Comparison of ENCODE assay signal across 20 mouse cellular contexts in the genomic region with DNA sequence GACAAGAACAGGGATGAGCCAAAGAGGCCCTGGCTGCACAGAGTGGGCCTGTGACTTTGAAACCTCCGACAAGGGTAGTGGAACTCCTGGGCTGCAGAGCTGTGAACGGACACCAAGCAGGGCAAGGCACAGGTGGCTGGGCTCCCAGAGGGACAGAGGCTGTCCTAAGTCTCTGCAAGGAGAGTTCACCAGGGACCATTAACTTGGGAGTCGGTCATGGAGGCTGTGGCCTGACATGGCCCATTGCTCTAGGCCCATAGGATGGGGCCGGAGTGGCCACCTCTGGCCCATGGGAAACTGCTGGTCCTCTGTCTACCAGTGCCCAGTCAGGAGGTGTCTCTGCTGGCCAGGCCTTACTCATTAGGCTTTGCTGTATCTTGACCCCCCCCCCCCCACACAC. TPM values are rescaled to one million over a fixed set of nuclear protein-coding genes. Genes with fewer than 3 reads are reported as not detected.
DNase-seq lines count a peak whose midpoint lies in the region; ATAC-seq lines count a peak whose summit lies in the region.
"Had no signal": no experiment of that assay in that cellular context is flagged by ENCODE, and none has a peak within 500 bp of the region (broad histone marks: within the 10 kb centered on the region; RNA-seq: fewer than 3 reads in every experiment).

No protein-coding gene starts in this region.

- no peak overlapping the region for H3K9ac ChIP-seq in kidney, embryonic 15.5 days
- 0 out of 2 replicates have a peak overlapping the region, but pooled peaks have one; percentile 12 for H3K9ac ChIP-seq in neural tube, embryonic 13.5 days
- H3K9ac ChIP-seq: embryonic facial prominence, embryonic 12.5 days; forebrain, embryonic 12.5 days; hindbrain, embryonic 12.5 days had no signal

- peak; percentile 50 for ATAC-seq in kidney, embryonic 15.5 days (replicated peaks; ENCODE audit: low FRiP score)
- no peak for ATAC-seq in neural tube, embryonic 13.5 days (ENCODE audit: low read depth)
- ATAC-seq: activated CD4-positive, CD25-positive, alpha-beta regulatory T cell, adult 4 months; forebrain, embryonic 16.5 days; hindbrain, postnatal 0 days; Patski had no signal

- peaks cover 62% of the 10 kb centered on the region for H3K4me1 ChIP-seq in heart, embryonic 10.5 days
- peaks cover 80% of the 10 kb centered on the region for H3K4me1 ChIP-seq in kidney, embryonic 15.5 days
- peaks cover 89% of the 10 kb centered on the region for H3K4me1 ChIP-seq in neural tube, embryonic 13.5 days (replicated peaks)

- no peaks in the 10 kb centered on the region for H3K36me3 ChIP-seq in heart, embryonic 10.5 days
- no peaks in the 10 kb centered on the region for H3K36me3 ChIP-seq in kidney, embryonic 15.5 days
- no peaks in the 10 kb centered on the region for H3K36me3 ChIP-seq in neural tube, embryonic 13.5 days
- H3K36me3 ChIP-seq: embryonic facial prominence, embryonic 12.5 days; forebrain, embryonic 12.5 days; hindbrain, embryonic 12.5 days had no signal

- peak overlapping the region; percentile 18 for H3K27ac ChIP-seq in heart, embryonic 10.5 days
- H3K27ac ChIP-seq in kidney, embryonic 15.5 days = peak overlapping the region; percentile 19; the same call in 1 of the 2 replicates
- H3K27ac ChIP-seq in neural tube, embryonic 13.5 days (replicated peaks) = no peak overlapping the region
- H3K27ac ChIP-seq: forebrain, embryonic 12.5 days; hindbrain, embryonic 12.5 days; hindbrain, postnatal 0 days had no signal

- DNase-seq in heart, embryonic 10.5 days (ENCODE audit: low spot score) = no peak
- no peak for DNase-seq in heart, postnatal 4 days
- no peak for DNase-seq in kidney, adult 11 months
- DNase-seq in neural tube, embryonic 10.5 days (ENCODE audit: extremely low spot score, low spot score) = no peak
- DNase-seq: adrenal gland, postnatal 14 days; cerebellum, adult 11-12 months; cerebellum, adult 9-10 months; cerebellum, postnatal 25 days; gastrocnemius, postnatal 36 days; heart, adult 11 months had no signal

- peaks cover 48% of the 10 kb centered on the region for H3K27me3 ChIP-seq in heart, embryonic 10.5 days (ENCODE audit: insufficient read depth, poor library complexity, severe bottlenecking)
- peaks cover 64% of the 10 kb centered on the region for H3K27me3 ChIP-seq in kidney, embryonic 15.5 days
- peaks cover 43% of the 10 kb centered on the region for H3K27me3 ChIP-seq in neural tube, embryonic 13.5 days
- H3K27me3 ChIP-seq: Patski had no signal

- WGBS in heart, embryonic 10.5 days = 78% methylated on average over 4 of the region's 4 CpGs
- WGBS in kidney, embryonic 15.5 days = 53% methylated on average over 4 of the region's 4 CpGs
- whole genome bisulfite sequencing in neural tube, embryonic 13.5 days = 76% methylated on average over 4 of the region's 4 CpGs

- no peaks in the 10 kb centered on the region for H3K9me3 ChIP-seq in heart, embryonic 10.5 days
- no peaks in the 10 kb centered on the region for H3K9me3 ChIP-seq in kidney, embryonic 15.5 days (replicated peaks)
- no peaks in the 10 kb centered on the region for H3K9me3 ChIP-seq in neural tube, embryonic 13.5 days
- H3K9me3 ChIP-seq: embryonic facial prominence, embryonic 12.5 days; forebrain, embryonic 12.5 days; hindbrain, embryonic 12.5 days had no signal

- no peak overlapping the region for H3K4me2 ChIP-seq in kidney, embryonic 15.5 days
- H3K4me2 ChIP-seq in neural tube, embryonic 13.5 days = no peak overlapping the region
- H3K4me2 ChIP-seq: embryonic facial prominence, embryonic 12.5 days; forebrain, embryonic 12.5 days; hindbrain, embryonic 12.5 days had no signal

- H3K4me3 ChIP-seq in heart, embryonic 10.5 days = no peak overlapping the region
- no peak overlapping the region for H3K4me3 ChIP-seq in kidney, embryonic 15.5 days (replicated peaks)
- H3K4me3 ChIP-seq in neural tube, embryonic 13.5 days = no peak overlapping the region
- H3K4me3 ChIP-seq: embryonic facial prominence, embryonic 12.5 days; forebrain, embryonic 12.5 days; hindbrain, embryonic 12.5 days had no signal

RNA-seq across cellular contexts. Expression of a gene that starts 6.2 kb away (rescaled TPM):
- polyA plus RNA-seq in heart, embryonic 10.5 days (2016; fragmentation: Nextera tagmentation; extraction: Ambion mirVana) = 0.53 and 1.0 TPM in 2 replicates
- 1 to 10 TPM; 1.8 to 2.1 TPM for total RNA-seq in heart, postnatal 4 days (2021)
- polyA plus RNA-seq in kidney, embryonic 15.5 days (2015; fragmentation: Nextera tagmentation; extraction: Ambion mirVana) = 4.4 and 5.0 TPM in 2 replicates
- 9.6 and 10.9 TPM in 2 replicates for polyA plus RNA-seq in neural tube, embryonic 13.5 days (2015; fragmentation: Nextera tagmentation; extraction: Ambion mirVana)
- total RNA-seq: CH12.LX had no signal
- polyA plus RNA-seq: activated CD4-positive, CD25-positive, alpha-beta regulatory T cell, adult 4 months had no signal

RNA-seq across cellular contexts. Expression of a gene that starts 55.1 kb away (rescaled TPM):
- polyA plus RNA-seq in heart, embryonic 10.5 days (2016; fragmentation: Nextera tagmentation; extraction: Ambion mirVana) = 8.0 and 12.4 TPM in 2 replicates
- 100 to 1,000 TPM; 107 to 126 TPM for total RNA-seq in heart, postnatal 4 days (2021)
- 13.9 and 14.8 TPM in 2 replicates for polyA plus RNA-seq in kidney, embryonic 15.5 days (2015; fragmentation: Nextera tagmentation; extraction: Ambion mirVana)
- 4.4 and 5.2 TPM in 2 replicates for polyA plus RNA-seq in neural tube, embryonic 13.5 days (2015; fragmentation: Nextera tagmentation; extraction: Ambion mirVana)
- total RNA-seq: CH12.LX had no signal
